Mouse (Mus musculus): ENCODE data around the gene Cacng7. TPM values are rescaled to one million over a fixed set of nuclear protein-coding genes. Genes with fewer than 3 reads are reported as not detected.
"Not testable (repeated sequence)": the region's sequence is repeated elsewhere in the genome, so short reads cannot be mapped to it uniquely, and the experiment has no call there.

Gene Cacng7
- polyA plus RNA-seq, 1 experiment from 2014 or later: 2.2 TPM

DNA sequence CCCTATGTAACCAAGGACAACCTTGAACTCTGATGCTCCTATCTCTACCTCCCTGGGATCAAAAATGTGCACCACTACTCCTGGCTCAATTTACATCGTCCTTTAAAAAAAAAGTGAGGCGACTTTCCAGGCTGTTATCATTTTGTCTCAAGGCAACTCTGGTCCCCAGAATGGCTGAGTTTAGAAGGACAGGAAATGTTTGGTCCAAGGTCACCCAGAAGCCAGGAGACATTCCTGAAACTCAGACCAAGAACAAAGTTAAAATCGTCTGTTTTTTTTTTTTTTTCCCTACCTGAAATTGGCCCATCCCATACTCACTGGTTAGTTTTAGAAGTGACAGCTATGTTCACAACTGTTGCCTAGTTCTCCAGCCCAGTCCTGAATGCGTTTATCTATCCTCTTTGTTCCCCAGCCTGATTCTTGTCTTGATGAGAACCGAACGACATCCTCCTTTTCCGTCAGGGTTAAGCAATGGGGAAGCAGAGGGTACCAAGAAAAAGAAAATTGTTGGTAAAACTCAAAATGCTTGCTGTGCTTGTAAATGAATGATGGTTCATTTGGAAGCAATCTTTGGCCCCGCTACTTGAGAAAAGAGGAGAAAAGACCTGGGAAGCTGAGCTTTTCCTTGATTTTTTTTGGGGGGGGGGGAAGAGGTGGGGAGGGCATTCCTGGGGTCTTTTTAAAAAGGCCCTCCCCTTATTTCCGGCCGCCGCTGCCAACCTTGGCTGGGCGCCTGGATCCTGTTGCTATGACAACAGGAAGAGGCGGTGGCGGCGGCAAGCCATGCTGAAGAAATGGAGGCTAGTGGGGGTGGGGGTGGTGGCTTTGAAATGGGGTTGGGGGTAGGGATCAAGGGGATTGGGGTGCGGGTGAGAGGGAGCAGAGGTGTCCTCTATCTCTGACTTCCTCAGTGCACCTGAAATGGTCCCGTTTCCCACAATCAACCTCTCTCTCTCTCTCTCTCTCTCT is 57.0 kb downstream of the Cacng7 start:
- H3K27ac ChIP-seq: peak overlapping the region; percentile 85
- H3K4me3 ChIP-seq: peak overlapping the region; percentile 56
- peaks cover 48% of the 10 kb centered on the region for H3K4me1 ChIP-seq
- H3K27me3 ChIP-seq (ENCODE audit: poor library complexity, severe bottlenecking): no peaks in the 10 kb centered on the region
- 3% methylated on average over 16 of the region's 17 CpGs for WGBS
- H3K36me3 ChIP-seq (replicated peaks): peaks cover 10% of the 10 kb centered on the region
- peak; percentile 63 for DNase-seq (ENCODE audit: extremely low spot score, low spot score)
- peaks cover 6% of the 10 kb centered on the region; the same call in 1 of the 2 replicates for H3K9me3 ChIP-seq

- WGBS: under 1% methylated on average over 7 of the region's 7 CpGs
- no peaks in the 10 kb centered on the region for H3K27me3 ChIP-seq (ENCODE audit: poor library complexity, severe bottlenecking)
- peak; percentile 34 for DNase-seq (ENCODE audit: extremely low spot score, low spot score)
- H3K9me3 ChIP-seq: peaks cover 6% of the 10 kb centered on the region; the same call in 1 of the 2 replicates
- peaks cover 19% of the 10 kb centered on the region for H3K36me3 ChIP-seq (replicated peaks)
- H3K27ac ChIP-seq: peak within 1 kb of the TSS; percentile 85
- H3K4me3 ChIP-seq: peak within 1 kb of the TSS; percentile 56
- peaks cover 48% of the 10 kb centered on the region for H3K4me1 ChIP-seq
Observed at GRCm38 (mm10) chr7:3390413-3391080, 57.8 kb downstream of the Cacng7 start, which contains the start of gene Cacng8. TSS of gene Cacng8 (plus strand) at chr7:3390683.

- 2% methylated on average over 12 of the region's 12 CpGs for WGBS
- H3K27me3 ChIP-seq (ENCODE audit: poor library complexity, severe bottlenecking): no peaks in the 10 kb centered on the region
- no peak for DNase-seq (ENCODE audit: extremely low spot score, low spot score)
- H3K36me3 ChIP-seq (replicated peaks): peaks cover 21% of the 10 kb centered on the region
- H3K27ac ChIP-seq: peak overlapping the region; percentile 85
- H3K9me3 ChIP-seq: peaks cover 6% of the 10 kb centered on the region; the same call in 1 of the 2 replicates
- H3K4me3 ChIP-seq: peak overlapping the region; percentile 56
- peaks cover 48% of the 10 kb centered on the region for H3K4me1 ChIP-seq
Observed at GRCm38 (mm10) chr7:3391081-3391451, 58.3 kb downstream of the Cacng7 start.

DNA sequence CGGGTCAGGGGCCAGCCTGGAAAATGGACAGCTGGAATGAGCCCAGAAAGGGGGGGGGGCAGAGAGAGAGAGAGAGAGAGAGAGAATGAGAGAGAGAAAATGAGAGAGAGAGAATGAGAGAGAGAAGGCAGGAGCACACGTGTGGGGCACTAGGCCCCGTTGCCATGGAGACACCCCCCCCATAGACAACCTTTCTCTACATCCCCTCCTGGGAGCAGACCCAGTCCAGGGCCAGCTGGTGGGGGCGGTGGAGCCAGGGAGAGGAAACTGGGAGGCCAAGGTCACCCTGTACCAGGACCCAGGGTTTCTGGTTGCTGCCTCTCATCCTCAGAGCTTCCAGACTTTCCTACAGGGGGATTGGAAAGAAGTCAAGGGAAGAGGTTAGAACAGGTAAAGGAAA is 59.1 kb downstream of the Cacng7 start:
- Histone ChIP-seq H3K9me3 (peaks cover 6% of the 10 kb centered on the region; the same call in 1 of the 2 replicates), H3K4me3 (peak overlapping the region; percentile 56), H3K27me3 (ENCODE audit: poor library complexity, severe bottlenecking) (no peaks in the 10 kb centered on the region), H3K27ac (peak overlapping the region; percentile 85), H3K4me1 (peaks cover 48% of the 10 kb centered on the region), H3K36me3 (replicated peaks) (peaks cover 21% of the 10 kb centered on the region)
- 16% methylated on average over 4 of the region's 4 CpGs for WGBS
- DNase-seq (ENCODE audit: extremely low spot score, low spot score): peak; percentile 28

DNA sequence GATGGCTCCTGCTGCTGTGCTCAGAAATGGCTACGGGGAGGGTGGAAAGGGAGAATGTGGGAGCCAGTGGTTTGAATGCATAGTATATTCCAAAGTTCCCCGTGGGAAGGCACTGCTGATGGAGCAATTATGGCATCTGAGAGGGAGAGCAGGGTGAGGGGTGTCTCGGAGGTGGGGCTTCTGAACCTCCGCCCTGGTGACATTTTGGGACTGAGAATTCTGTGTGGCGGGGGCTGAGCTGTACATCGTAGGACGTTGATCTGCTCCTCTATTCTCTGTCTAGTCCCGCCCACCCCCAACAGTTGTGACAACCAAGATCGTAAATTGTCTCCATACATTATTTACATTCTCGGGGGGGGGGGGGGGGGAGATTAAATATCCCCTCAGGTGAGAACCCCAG is 64.6 kb downstream of the Cacng7 start:
- H3K27me3 ChIP-seq (ENCODE audit: poor library complexity, severe bottlenecking): no peaks in the 10 kb centered on the region
- H3K4me1 ChIP-seq: peaks cover 22% of the 10 kb centered on the region
- no peak for DNase-seq (ENCODE audit: extremely low spot score, low spot score)
- no peak overlapping the region for H3K4me3 ChIP-seq
- 78% methylated on average over 10 of the region's 10 CpGs for WGBS
- H3K27ac ChIP-seq: no peak overlapping the region
- H3K36me3 ChIP-seq (replicated peaks): peaks cover 21% of the 10 kb centered on the region
- peaks cover 6% of the 10 kb centered on the region; the same call in 1 of the 2 replicates for H3K9me3 ChIP-seq

- no peak overlapping the region for H3K4me3 ChIP-seq
- no peaks in the 10 kb centered on the region for H3K27me3 ChIP-seq (ENCODE audit: poor library complexity, severe bottlenecking)
- peaks cover 21% of the 10 kb centered on the region for H3K36me3 ChIP-seq (replicated peaks)
- peaks cover 6% of the 10 kb centered on the region; the same call in 1 of the 2 replicates for H3K9me3 ChIP-seq
- no peak for DNase-seq (ENCODE audit: extremely low spot score, low spot score)
- H3K4me1 ChIP-seq: peaks cover 18% of the 10 kb centered on the region
- WGBS: 48% methylated on average over 7 of the region's 7 CpGs
- H3K27ac ChIP-seq: no peak overlapping the region
Observed at GRCm38 (mm10) chr7:3397797-3398196, 65.0 kb downstream of the Cacng7 start.

DNA sequence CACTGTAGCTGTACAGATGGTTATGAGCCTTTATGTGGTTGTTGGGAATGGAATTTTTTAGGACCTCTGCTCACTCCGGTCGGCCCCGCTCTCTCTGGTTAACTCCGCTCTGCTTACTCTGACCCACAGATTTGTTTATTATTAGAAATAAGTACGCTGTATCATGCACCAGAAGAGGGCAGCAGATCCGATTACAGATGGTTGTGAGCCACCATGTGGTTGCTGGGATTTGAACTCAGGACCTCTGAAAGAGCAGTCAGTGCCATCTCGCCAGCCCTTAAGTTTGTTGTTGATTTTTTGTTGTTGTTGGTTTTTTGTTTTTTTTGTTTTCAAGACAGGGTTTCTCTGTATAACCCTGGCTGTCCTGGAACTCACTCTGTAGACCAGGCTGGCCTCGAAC is 65.6 kb downstream of the Cacng7 start:
- not testable (repeated sequence) for DNase-seq (ENCODE audit: extremely low spot score, low spot score); H3K9me3 ChIP-seq; H3K27me3 ChIP-seq (ENCODE audit: poor library complexity, severe bottlenecking); H3K27ac ChIP-seq; H3K4me3 ChIP-seq
- WGBS: 97% methylated on average over 8 of the region's 8 CpGs
- Histone ChIP-seq H3K36me3 (replicated peaks) (peaks cover 24% of the 10 kb centered on the region), H3K4me1 (peaks cover 17% of the 10 kb centered on the region)

GRCm38 (mm10) chr7:3399937-3400336 is 67.2 kb downstream of the Cacng7 start:
- DNase-seq (ENCODE audit: extremely low spot score, low spot score): no peak
- Histone ChIP-seq H3K36me3 (replicated peaks) (peaks cover 16% of the 10 kb centered on the region), H3K4me3 (no peak overlapping the region), H3K9me3 (no peaks in the 10 kb centered on the region), H3K4me1 (peaks cover 13% of the 10 kb centered on the region), H3K27me3 (ENCODE audit: poor library complexity, severe bottlenecking) (no peaks in the 10 kb centered on the region), H3K27ac (no peak overlapping the region)

- Histone ChIP-seq H3K4me3 (no peak overlapping the region), H3K4me1 (peaks cover 20% of the 10 kb centered on the region), H3K27me3 (ENCODE audit: poor library complexity, severe bottlenecking) (peaks cover 50% of the 10 kb centered on the region), H3K36me3 (replicated peaks) (no peaks in the 10 kb centered on the region), H3K27ac (no peak overlapping the region), H3K9me3 (no peaks in the 10 kb centered on the region; the same call in 1 of the 2 replicates)
- no peak for DNase-seq (ENCODE audit: extremely low spot score, low spot score)
- 73% methylated on average over 11 of the region's 11 CpGs for WGBS
Observed at GRCm38 (mm10) chr7:3409729-3410520, 77.2 kb downstream of the Cacng7 start.

GRCm38 (mm10) chr7:3411160-3411941 is 78.6 kb downstream of the Cacng7 start:
- H3K36me3 ChIP-seq (replicated peaks): no peaks in the 10 kb centered on the region
- peak overlapping the region; percentile 59 for H3K4me3 ChIP-seq
- H3K27ac ChIP-seq: peak overlapping the region; percentile 82
- H3K27me3 ChIP-seq (ENCODE audit: poor library complexity, severe bottlenecking): peaks cover 64% of the 10 kb centered on the region
- no peaks in the 10 kb centered on the region; the same call in 1 of the 2 replicates for H3K9me3 ChIP-seq
- DNase-seq (ENCODE audit: extremely low spot score, low spot score): peak; percentile 80
- WGBS: under 1% methylated on average over 33 of the region's 33 CpGs
- H3K4me1 ChIP-seq: peaks cover 29% of the 10 kb centered on the region

GRCm38 (mm10) chr7:3412036-3412435 is 79.3 kb downstream of the Cacng7 start:
- peaks cover 71% of the 10 kb centered on the region for H3K27me3 ChIP-seq (ENCODE audit: poor library complexity, severe bottlenecking)
- peak; percentile 56 for DNase-seq (ENCODE audit: extremely low spot score, low spot score)
- H3K27ac ChIP-seq: peak overlapping the region; percentile 76
- no peaks in the 10 kb centered on the region; the same call in 1 of the 2 replicates for H3K9me3 ChIP-seq
- WGBS: under 1% methylated on average over 20 of the region's 20 CpGs
- H3K4me3 ChIP-seq: peak overlapping the region; percentile 59
- no peaks in the 10 kb centered on the region for H3K36me3 ChIP-seq (replicated peaks)
- H3K4me1 ChIP-seq: peaks cover 29% of the 10 kb centered on the region

All from forebrain, embryonic 10.5 days (tissue).